Mouse (Mus musculus) stomach, embryonic 14.5 days (tissue): Measurements from ENCODE around the gene Cebpg. TPM values are rescaled to one million over a fixed set of nuclear protein-coding genes. Genes with fewer than 3 reads are reported as not detected.

Source experiments
- ATAC-seq: fragments of 200-750 bp; cut with Nextera tagmentation; 2 replicates; pipeline ENCODE4 v1.8.0; 2017; ENCODE audit warnings: low read depth, moderate TSS enrichment; ENCODE audit not compliant: insufficient number of reproducible peaks, insufficient read depth, low FRiP score
- H3K27ac ChIP-seq: fragments of 300-500 bp; sonication (generic); 2 replicates; pipeline ENCODE4 v1.5.1; 2014; ENCODE audit warnings: mild to moderate bottlenecking, low read length, moderate library complexity, mixed read lengths
- H3K27me3 ChIP-seq: fragments of 300-500 bp; sonication (generic); 2 replicates; pipeline ENCODE4 v1.6.1; 2014; ENCODE audit warnings: low read length, control low read depth, mixed read lengths; ENCODE audit not compliant: control insufficient read depth, insufficient read depth
- H3K36me3 ChIP-seq: fragments of 300-500 bp; sonication (generic); 2 replicates; pipeline ENCODE4 v1.6.1; 2014; ENCODE audit warnings: mild to moderate bottlenecking, control low read depth, low read length, moderate library complexity, mixed read lengths; ENCODE audit not compliant: control insufficient read depth, insufficient read depth
- H3K4me1 ChIP-seq: fragments of 300-500 bp; sonication (generic); 2 replicates; pipeline ENCODE4 v1.6.1; 2014; ENCODE audit warnings: low read length, control low read depth, mixed read lengths; ENCODE audit not compliant: control insufficient read depth, insufficient read depth
- H3K4me2 ChIP-seq: fragments of 300-500 bp; sonication (generic); replicated peaks from 2 replicates; pipeline ENCODE4 v1.6.1; 2014; ENCODE audit warnings: low read depth, low read length, control low read depth
- H3K4me3 ChIP-seq: fragments of 300-500 bp; sonication (generic); 2 replicates; pipeline ENCODE4 v1.5.1; 2014; ENCODE audit warnings: low read depth, low read length, control low read depth
- H3K9ac ChIP-seq: fragments of 300-500 bp; sonication (generic); replicated peaks from 2 replicates; pipeline ENCODE4 v1.6.1; 2014; ENCODE audit warnings: low read depth, mild to moderate bottlenecking, control low read depth, low read length, moderate library complexity, mixed read lengths
- H3K9me3 ChIP-seq: fragments of 300-500 bp; sonication (generic); 2 replicates; pipeline ENCODE4 v1.6.1; 2016; ENCODE audit warnings: low read depth, low read length, control low read depth; ENCODE audit not compliant: control insufficient read depth
- WGBS: fragments of 180-500 bp; shearing (Covaris S2); extraction: QIAGEN DNeasy Blood & Tissue Kit; methylation state at CpG from one replicate; pipeline ENCODE4 v1.1.7; 2014; 5-methylcytosine and 5-hydroxymethylcytosine counted together
- polyA plus RNA-seq: library from polyadenylated mRNA; unstranded; fragments of >200 nt; fragmentation: Nextera tagmentation; extraction: Ambion mirVana; gene quantifications from 2 replicates; pipeline ENCODE4 v1.2.1, GENCODE M21; 2014

Cebpg gene
- polyA plus RNA-seq, 1 experiment from 2014 or later: 34.0 TPM

DNA sequence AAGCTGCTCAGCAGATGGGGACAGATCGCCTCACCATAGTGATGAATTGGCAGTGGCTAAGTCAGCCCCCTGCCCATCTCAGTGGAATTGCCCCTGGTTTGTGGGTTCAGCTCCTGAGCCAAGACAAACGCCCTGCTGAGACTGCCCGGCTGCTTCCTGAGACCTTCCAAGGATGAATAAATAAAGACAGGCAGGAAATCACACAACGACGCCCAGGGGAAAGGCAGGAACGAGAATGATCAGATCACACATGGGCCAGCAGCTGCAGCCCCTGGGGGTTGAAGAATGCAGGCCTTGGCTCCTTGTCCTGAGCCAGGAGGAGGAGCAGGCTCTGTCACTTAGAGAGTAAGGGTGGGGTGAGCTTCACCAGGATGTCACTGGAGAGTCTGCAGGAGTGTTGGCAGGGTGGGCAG, 21.2 kb downstream of the Cebpg start:
- 42% methylated on average over 6 of the region's 6 CpGs for WGBS
- ATAC-seq: no peak
- no peak overlapping the region for H3K4me3 ChIP-seq
- H3K9ac ChIP-seq: no peak overlapping the region
- no peak overlapping the region for H3K27ac ChIP-seq
- no peak overlapping the region for H3K4me2 ChIP-seq
- H3K9me3 ChIP-seq: no peaks in the 10 kb centered on the region
- H3K4me1 ChIP-seq: peaks cover 10% of the 10 kb centered on the region; the same call in 1 of the 2 replicates
- H3K27me3 ChIP-seq: no peaks in the 10 kb centered on the region
- peaks cover 3% of the 10 kb centered on the region; the same call in 1 of the 2 replicates for H3K36me3 ChIP-seq

DNA sequence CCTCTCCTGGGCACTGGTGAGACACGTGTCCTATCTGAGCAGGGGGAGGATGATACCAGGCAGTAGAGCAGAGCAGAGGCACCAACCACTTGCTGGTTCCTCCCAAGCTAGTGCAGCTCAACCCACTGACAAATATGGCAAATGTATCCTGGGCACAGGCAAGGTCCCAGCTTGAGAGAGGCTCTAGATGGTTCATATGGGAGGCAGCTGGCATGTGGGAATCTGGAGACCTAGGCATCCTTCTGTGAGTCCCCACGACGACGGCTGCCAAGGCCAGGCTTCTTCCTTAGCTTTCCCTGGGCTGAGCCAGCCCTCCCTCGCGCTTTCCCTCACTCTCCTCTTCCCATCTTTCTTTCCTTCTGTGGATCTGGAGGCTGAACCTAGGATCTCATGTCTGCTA, 25.8 kb downstream of the Cebpg start:
- Histone ChIP-seq H3K9me3 (no peaks in the 10 kb centered on the region), H3K36me3 (peaks cover 3% of the 10 kb centered on the region; the same call in 1 of the 2 replicates), H3K9ac (no peak overlapping the region), H3K4me2 (no peak overlapping the region), H3K4me1 (peaks cover 4% of the 10 kb centered on the region; the same call in 1 of the 2 replicates), H3K4me3 (no peak overlapping the region), H3K27ac (no peak overlapping the region), H3K27me3 (no peaks in the 10 kb centered on the region)
- WGBS: 73% methylated on average over 6 of the region's 6 CpGs
- ATAC-seq: no peak

DNA sequence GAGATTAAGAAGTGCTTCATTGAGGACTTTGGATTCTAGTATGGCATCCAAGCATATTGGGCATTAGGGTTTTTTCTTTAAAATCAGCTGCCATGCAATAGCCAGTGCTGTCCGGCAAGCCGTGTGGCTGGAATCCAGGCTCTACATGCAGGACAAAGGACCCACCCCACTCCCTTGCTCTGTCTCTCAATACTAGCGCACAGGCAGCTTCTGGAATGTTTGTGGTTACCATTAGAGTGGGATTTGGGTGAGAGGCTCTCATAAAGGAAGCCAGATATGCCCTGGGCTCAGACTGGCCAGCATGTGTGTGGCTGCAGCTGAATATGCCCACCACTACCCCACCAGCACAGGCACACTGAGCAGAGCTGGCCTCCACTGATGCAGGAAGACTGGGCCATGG, 26.7 kb downstream of the Cebpg start:
- Histone ChIP-seq H3K9me3 (no peaks in the 10 kb centered on the region), H3K36me3 (0 out of 2 replicates have a peak, but pooled peaks cover 3% of the 10 kb centered on the region), H3K27ac (no peak overlapping the region), H3K9ac (no peak overlapping the region), H3K4me1 (no peaks in the 10 kb centered on the region), H3K4me3 (no peak overlapping the region), H3K27me3 (no peaks in the 10 kb centered on the region), H3K4me2 (no peak overlapping the region)
- ATAC-seq: no peak
- WGBS: 76% methylated on average over 3 of the region's 3 CpGs

DNA sequence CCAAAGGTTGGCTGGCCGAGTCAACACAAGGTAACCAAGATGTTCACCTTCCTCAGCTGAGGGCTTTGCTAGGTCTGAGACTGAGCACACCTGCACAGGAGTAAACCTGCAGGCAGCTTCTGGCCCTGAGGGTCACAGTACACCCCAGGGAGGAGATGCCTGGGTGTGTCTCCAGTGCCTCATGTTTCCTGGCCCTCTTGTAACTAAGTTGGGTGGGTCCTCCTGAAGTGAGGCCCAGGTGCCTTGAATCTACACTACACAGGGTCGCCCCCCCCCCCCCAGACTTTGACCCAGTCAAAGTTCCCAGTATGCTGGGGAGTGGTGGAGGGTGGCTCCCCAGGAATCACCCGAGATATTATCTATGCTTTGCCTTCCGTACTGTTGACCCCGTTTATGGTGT, 27.1 kb downstream of the Cebpg start:
- H3K9me3 ChIP-seq: no peaks in the 10 kb centered on the region
- no peaks in the 10 kb centered on the region for H3K4me1 ChIP-seq
- H3K36me3 ChIP-seq: 0 out of 2 replicates have a peak, but pooled peaks cover 3% of the 10 kb centered on the region
- H3K27ac ChIP-seq: no peak overlapping the region
- H3K4me2 ChIP-seq: no peak overlapping the region
- WGBS: 83% methylated on average over 5 of the region's 5 CpGs
- no peak; the same call in 1 of the 2 replicates for ATAC-seq
- H3K9ac ChIP-seq: no peak overlapping the region
- H3K4me3 ChIP-seq: no peak overlapping the region
- H3K27me3 ChIP-seq: no peaks in the 10 kb centered on the region

DNA sequence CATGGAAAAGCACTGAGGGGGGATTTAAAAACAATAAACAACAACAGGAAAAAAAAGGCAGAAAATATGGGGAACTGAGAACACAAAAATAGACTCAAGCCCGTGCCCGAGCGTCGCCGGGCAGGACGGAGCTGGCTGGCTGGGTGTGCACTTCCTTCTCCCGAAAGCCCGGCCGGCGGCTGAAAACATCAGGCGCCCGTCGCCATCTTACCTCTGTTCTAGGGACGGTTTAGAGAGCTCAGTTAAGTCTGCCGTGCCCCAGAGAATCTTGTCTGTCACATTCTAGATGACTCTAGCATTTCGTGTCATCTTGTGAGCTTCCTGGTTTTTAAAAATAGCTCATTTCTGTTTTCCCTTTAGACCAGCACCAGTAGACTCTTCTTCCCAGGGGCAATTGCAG, 27.8 kb downstream of the Cebpg start:
- Histone ChIP-seq H3K27ac (no peak overlapping the region), H3K4me1 (no peaks in the 10 kb centered on the region), H3K4me2 (no peak overlapping the region), H3K4me3 (no peak overlapping the region), H3K9ac (no peak overlapping the region), H3K27me3 (no peaks in the 10 kb centered on the region), H3K9me3 (no peaks in the 10 kb centered on the region), H3K36me3 (0 out of 2 replicates have a peak, but pooled peaks cover 3% of the 10 kb centered on the region)
- WGBS: 90% methylated on average over 16 of the region's 16 CpGs
- no peak for ATAC-seq

DNA sequence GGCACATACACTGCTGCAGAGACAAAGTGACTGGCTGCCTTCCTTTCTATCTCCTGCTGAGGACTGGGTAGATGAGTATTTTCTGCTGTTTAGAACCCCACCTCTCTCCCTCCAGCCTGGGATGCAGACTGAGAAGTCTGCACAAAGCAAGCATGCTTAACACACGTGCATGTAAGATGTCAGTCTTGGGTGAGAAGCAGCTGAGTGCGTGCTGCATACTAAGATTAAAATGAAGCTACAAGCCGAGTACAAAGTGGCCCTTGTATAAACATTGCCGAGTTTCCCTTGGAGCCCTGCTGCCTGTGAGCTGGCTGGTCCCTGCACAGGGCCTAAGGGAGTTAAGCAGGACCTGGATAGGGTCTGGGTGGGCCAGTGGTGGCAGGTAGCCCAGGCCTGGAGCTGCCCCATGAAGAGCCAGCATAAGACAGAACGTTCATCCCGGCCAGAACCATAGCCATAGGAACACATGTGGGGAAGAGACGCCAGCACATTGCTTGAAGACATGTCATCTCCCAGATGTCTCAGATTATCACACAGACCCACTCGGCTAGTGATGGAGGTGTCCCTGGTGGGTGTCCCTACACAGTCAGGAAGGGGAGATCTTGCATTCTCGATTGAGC, 28.5 kb downstream of the Cebpg start:
- H3K4me2 ChIP-seq: no peak overlapping the region
- 0 out of 2 replicates have a peak, but pooled peaks cover 3% of the 10 kb centered on the region for H3K36me3 ChIP-seq
- no peak overlapping the region for H3K4me3 ChIP-seq
- no peaks in the 10 kb centered on the region for H3K9me3 ChIP-seq
- H3K4me1 ChIP-seq: no peaks in the 10 kb centered on the region
- 61% methylated on average over 9 of the region's 9 CpGs for WGBS
- no peak overlapping the region; the same call in 1 of the 2 replicates for H3K27ac ChIP-seq
- H3K27me3 ChIP-seq: no peaks in the 10 kb centered on the region
- H3K9ac ChIP-seq: no peak overlapping the region
- ATAC-seq: no peak

DNA sequence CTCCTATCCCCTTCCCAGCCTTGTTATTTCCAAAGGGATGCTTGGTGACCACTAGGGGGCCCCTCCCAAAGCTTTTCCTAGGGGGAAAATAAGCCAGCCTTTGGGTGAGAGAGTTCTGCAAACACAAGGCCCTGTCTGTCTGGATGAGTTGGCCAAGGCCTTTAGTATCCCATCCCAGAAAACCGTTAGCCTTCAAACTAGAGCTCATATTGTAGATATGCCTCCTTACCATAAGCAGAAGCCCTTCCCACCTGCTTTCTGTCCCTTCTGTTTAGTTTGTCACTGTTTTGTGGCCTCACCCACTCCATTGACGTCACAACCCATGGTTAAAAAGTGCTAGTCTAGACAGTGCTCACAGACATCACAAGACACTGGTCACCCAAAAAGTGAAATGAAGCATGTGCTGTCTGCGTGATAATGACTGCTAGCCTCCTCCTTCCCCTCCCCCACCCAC, 29.5 kb downstream of the Cebpg start:
- no peak overlapping the region for H3K9ac ChIP-seq
- H3K36me3 ChIP-seq: no peaks in the 10 kb centered on the region
- H3K9me3 ChIP-seq: no peaks in the 10 kb centered on the region
- no peak overlapping the region for H3K27ac ChIP-seq
- no peak overlapping the region for H3K4me3 ChIP-seq
- ATAC-seq: no peak
- H3K4me2 ChIP-seq: no peak overlapping the region
- H3K27me3 ChIP-seq: no peaks in the 10 kb centered on the region
- 72% methylated on average over 3 of the region's 3 CpGs for WGBS
- no peaks in the 10 kb centered on the region for H3K4me1 ChIP-seq

DNA sequence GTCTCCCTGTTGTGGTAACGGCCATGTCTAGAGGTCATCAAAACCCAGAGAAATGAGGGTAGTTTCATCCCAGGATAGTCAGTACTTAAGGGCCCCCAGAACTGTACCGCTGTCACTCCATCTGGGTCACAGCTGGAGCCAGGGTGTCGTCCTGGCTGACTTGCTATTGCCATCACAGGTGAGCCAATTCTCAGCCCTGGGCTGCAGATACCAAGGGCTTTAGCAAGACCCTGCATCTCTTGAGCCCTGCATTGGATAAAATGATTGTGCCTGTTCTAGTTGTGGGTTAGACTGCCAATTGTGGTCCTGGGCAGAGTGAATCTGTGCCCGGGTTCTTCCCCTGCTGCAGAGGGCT, 30.1 kb downstream of the Cebpg start:
- WGBS: 75% methylated on average over 4 of the region's 4 CpGs
- Histone ChIP-seq H3K9ac (no peak overlapping the region), H3K27me3 (no peaks in the 10 kb centered on the region), H3K27ac (no peak overlapping the region), H3K4me1 (no peaks in the 10 kb centered on the region), H3K36me3 (no peaks in the 10 kb centered on the region), H3K4me2 (no peak overlapping the region), H3K9me3 (no peaks in the 10 kb centered on the region), H3K4me3 (no peak overlapping the region)
- no peak for ATAC-seq
